Mouse (Mus musculus) ES-E14 (cell line): ENCODE results near the gene Kansl2.

ENCODE experiments used
- CHD2 ChIP-seq: IDR thresholded peaks from 2 replicates; pipeline ENCODE4 v1.6.1; 2014; ENCODE audit warnings: mild to moderate bottlenecking, low read depth, low read length, inconsistent platforms
- MAFK ChIP-seq: IDR thresholded peaks from 2 replicates; pipeline ENCODE4 v1.6.1; 2014; ENCODE audit warnings: mild to moderate bottlenecking, low read depth, low read length, inconsistent platforms; ENCODE audit not compliant: insufficient read depth
- ZNF384 ChIP-seq: IDR thresholded peaks from 2 replicates; pipeline ENCODE4 v1.6.1; 2012; ENCODE audit warnings: low read depth, low read length, inconsistent platforms

DNA sequence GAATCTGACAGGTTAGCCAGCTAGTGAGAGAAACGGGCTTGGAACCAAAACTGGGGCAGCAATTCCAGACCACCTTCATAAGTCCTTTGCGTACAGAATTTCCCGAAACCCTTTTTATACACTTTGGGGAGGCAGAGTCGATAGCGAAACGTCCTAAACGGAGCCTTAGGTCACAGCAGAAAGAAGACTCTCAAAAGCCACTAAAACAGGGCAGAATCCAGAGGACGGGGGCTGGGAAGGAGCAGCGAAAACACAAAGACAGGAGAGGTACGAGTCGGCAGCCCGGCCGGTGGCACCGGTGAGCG, 32.9 kb upstream of the Kansl2 start:
- no peak for TF ChIP-seq ZNF384
- TF ChIP-seq MAFK: no peak
- no peak for TF ChIP-seq CHD2
